Mouse (Mus musculus) midbrain, embryonic 12.5 days (tissue): Measurements from ENCODE around the gene Lrmp. TPM values are rescaled to one million over a fixed set of nuclear protein-coding genes. Genes with fewer than 3 reads are reported as not detected.

Experiments
- ATAC-seq: fragments of 200-750 bp; cut with Nextera tagmentation; 2 replicates; pipeline ENCODE4 v1.8.0; 2017; ENCODE audit warnings: low read depth, moderate TSS enrichment, moderate library complexity; ENCODE audit not compliant: low FRiP score
- H3K27ac ChIP-seq: fragments of 300-500 bp; sonication (generic); replicated peaks from 2 replicates; pipeline ENCODE4 v1.5.1; 2016; ENCODE audit warnings: mild to moderate bottlenecking
- H3K27me3 ChIP-seq: fragments of 300-500 bp; sonication (generic); 2 replicates; pipeline ENCODE4 v1.6.1; 2016; ENCODE audit warnings: mild to moderate bottlenecking
- H3K36me3 ChIP-seq: fragments of 300-500 bp; sonication (generic); 2 replicates; pipeline ENCODE4 v1.6.1; 2016
- H3K4me1 ChIP-seq: fragments of 300-500 bp; sonication (generic); 2 replicates; pipeline ENCODE4 v1.6.1; 2016
- H3K4me2 ChIP-seq: fragments of 300-500 bp; sonication (generic); replicated peaks from 2 replicates; pipeline ENCODE4 v1.6.1; 2016; ENCODE audit warnings: mild to moderate bottlenecking, moderate library complexity
- H3K4me3 ChIP-seq: fragments of 300-500 bp; sonication (generic); 2 replicates; pipeline ENCODE4 v1.5.1; 2016; ENCODE audit warnings: mild to moderate bottlenecking
- H3K9ac ChIP-seq: fragments of 300-500 bp; sonication (generic); replicated peaks from 2 replicates; pipeline ENCODE4 v1.6.1; 2016; ENCODE audit warnings: mild to moderate bottlenecking, moderate library complexity
- H3K9me3 ChIP-seq: fragments of 300-500 bp; sonication (generic); 2 replicates; pipeline ENCODE4 v1.6.1; 2016; ENCODE audit warnings: mild to moderate bottlenecking
- WGBS: fragments of 180-500 bp; shearing (Covaris S2); methylation state at CpG from one replicate; pipeline ENCODE4 v1.1.7; 2016; 5-methylcytosine and 5-hydroxymethylcytosine counted together
- polyA plus RNA-seq: library from polyadenylated mRNA; unstranded; fragments of >200 nt; fragmentation: Nextera tagmentation; extraction: Ambion mirVana; gene quantifications from 2 replicates; pipeline ENCODE4 v1.2.1, GENCODE M21; 2016

Lrmp gene
- 1.1 TPM in 2 replicates for polyA plus RNA-seq

DNA sequence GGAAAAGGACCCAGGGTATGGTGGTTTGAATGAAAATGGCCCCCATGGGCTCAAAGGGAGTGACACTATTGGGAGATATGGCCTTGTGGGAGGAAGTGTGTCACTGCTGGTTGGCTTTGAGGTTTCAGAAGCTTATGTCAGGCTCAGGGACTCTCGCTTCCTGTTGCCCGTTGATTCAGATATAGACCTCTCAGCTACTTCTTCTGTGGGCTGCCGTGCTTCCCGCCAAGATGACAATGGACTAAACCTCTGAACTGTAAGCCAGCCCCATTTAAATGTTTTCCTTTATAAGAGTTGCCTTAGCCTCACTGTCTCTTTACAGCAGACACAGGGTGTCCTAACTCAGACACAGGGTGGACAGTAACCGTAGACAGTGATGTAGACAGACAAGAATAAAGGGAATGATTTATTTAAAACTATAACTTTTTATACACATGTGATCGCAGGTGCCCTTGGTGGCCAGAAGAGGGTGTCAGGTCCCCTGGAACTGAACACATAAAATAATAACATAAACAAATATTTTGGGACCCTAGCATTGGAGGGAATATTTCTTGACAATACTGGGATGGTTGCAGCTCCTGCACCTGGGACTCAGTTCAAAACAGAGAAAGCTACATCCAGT, at the start of gene Lrmp:
TSS of gene Lrmp (plus strand) at position 178 of the 622 bp plus-strand sequence.
- Histone ChIP-seq H3K27me3 (peaks cover 2% of the 10 kb centered on the region), H3K9me3 (no peaks in the 10 kb centered on the region), H3K36me3 (no peaks in the 10 kb centered on the region), H3K4me1 (peaks cover 13% of the 10 kb centered on the region), H3K4me3 (no peak within 1 kb of the TSS), H3K4me2 (peak within 1 kb of the TSS; percentile 34), H3K27ac (peak within 1 kb of the TSS; percentile 74), H3K9ac (no peak within 1 kb of the TSS; the same call in 1 of the 2 replicates)
- 0 out of 2 replicates have a peak, but pooled peaks have one; percentile 5 for ATAC-seq
- 73% methylated on average over 6 of the region's 6 CpGs for WGBS

DNA sequence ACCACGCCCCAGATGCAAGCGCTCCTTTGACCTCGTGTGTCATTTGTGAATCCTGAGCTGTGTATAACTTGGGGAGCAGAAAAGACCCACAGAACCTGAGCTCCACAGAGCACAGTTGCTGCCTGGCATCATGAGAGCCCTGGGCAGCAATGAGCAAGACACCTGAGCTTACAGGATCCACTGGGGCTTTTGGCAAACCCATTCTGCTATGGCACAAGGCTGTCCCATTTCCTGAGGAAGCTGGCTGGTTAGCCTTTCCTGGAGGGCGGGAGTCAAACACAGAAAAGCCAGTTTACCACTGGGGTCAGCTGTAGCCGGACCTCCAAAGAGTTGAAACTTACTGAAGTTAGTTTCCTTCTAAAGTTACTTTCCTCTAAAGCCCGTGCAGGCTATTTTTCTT, 49.0 kb upstream of the Lrmp start:
- no peak overlapping the region for H3K9ac ChIP-seq
- H3K27ac ChIP-seq: no peak overlapping the region
- H3K27me3 ChIP-seq: no peaks in the 10 kb centered on the region
- H3K36me3 ChIP-seq: no peaks in the 10 kb centered on the region
- WGBS: 78% methylated on average over 6 of the region's 6 CpGs
- no peak for ATAC-seq
- 0 out of 2 replicates have a peak, but pooled peaks cover 4% of the 10 kb centered on the region for H3K4me1 ChIP-seq
- no peak overlapping the region for H3K4me2 ChIP-seq
- H3K4me3 ChIP-seq: no peak overlapping the region
- H3K9me3 ChIP-seq: no peaks in the 10 kb centered on the region

DNA sequence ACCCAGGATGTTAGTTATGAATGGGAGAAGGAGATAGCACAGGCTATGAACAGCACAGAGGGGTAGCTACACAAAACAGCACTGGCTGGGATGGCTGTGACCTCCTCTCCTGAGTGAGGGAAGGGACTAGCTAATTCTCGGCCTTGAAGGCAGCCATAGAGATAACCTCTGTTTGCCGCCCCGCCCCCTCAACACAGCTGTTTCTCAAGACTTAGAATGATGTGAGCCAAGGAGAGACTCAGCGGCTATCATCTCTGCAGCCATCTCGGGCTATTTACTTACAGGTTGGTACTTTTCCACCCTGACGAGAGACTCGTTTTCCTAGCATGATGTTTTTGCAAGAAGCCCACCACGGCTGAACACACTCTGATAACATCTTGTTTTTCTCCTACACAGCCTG, 47.8 kb upstream of the Lrmp start:
- WGBS: 87% methylated on average over 8 of the region's 8 CpGs
- Histone ChIP-seq H3K4me1 (0 out of 2 replicates have a peak, but pooled peaks cover 4% of the 10 kb centered on the region), H3K36me3 (no peaks in the 10 kb centered on the region), H3K4me3 (no peak overlapping the region), H3K9ac (no peak overlapping the region), H3K27me3 (no peaks in the 10 kb centered on the region), H3K27ac (no peak overlapping the region), H3K9me3 (no peaks in the 10 kb centered on the region), H3K4me2 (no peak overlapping the region)
- ATAC-seq: no peak

DNA sequence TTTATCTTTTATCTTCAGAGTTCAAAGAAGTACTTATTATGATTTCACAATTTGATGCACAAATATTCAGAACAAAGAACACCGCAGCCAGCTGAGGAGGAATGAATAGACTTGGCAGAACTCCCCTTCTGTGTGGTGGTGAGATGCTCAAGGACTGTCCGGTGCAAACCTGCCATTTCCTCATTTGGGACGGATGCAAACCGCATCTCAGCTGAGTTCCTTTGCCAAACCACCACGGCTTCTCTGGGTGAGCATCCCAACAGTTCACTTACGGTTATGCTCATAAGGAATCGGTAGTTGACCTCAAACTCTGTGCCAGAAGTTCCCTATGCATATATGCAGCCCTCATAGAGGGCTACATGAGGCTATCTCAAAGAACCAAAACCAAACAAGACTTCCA, 46.1 kb upstream of the Lrmp start:
- no peaks in the 10 kb centered on the region for H3K36me3 ChIP-seq
- no peak for ATAC-seq
- no peak overlapping the region for H3K4me3 ChIP-seq
- WGBS: 93% methylated on average over 7 of the region's 7 CpGs
- peaks cover 9% of the 10 kb centered on the region; the same call in 1 of the 2 replicates for H3K27me3 ChIP-seq
- H3K4me2 ChIP-seq: no peak overlapping the region
- H3K9me3 ChIP-seq: no peaks in the 10 kb centered on the region
- H3K27ac ChIP-seq: no peak overlapping the region
- no peak overlapping the region for H3K9ac ChIP-seq
- peaks cover 5% of the 10 kb centered on the region; the same call in 1 of the 2 replicates for H3K4me1 ChIP-seq

- Histone ChIP-seq H3K4me3 (no peak overlapping the region), H3K4me2 (no peak overlapping the region), H3K4me1 (peaks cover 7% of the 10 kb centered on the region; the same call in 1 of the 2 replicates), H3K27me3 (peaks cover 9% of the 10 kb centered on the region; the same call in 1 of the 2 replicates), H3K36me3 (no peaks in the 10 kb centered on the region), H3K27ac (no peak overlapping the region), H3K9ac (no peak overlapping the region), H3K9me3 (no peaks in the 10 kb centered on the region)
- ATAC-seq: no peak
- 79% methylated on average over 2 of the region's 2 CpGs for WGBS
Observed at GRCm38 (mm10) chr6:145069921-145070320, 45.5 kb upstream of the Lrmp start.

GRCm38 (mm10) chr6:145074461-145074860, 41.0 kb upstream of the Lrmp start:
- Histone ChIP-seq H3K27ac (no peak overlapping the region), H3K4me2 (peak overlapping the region; percentile 72), H3K4me1 (peaks cover 7% of the 10 kb centered on the region; the same call in 1 of the 2 replicates), H3K4me3 (no peak overlapping the region), H3K27me3 (peaks cover 9% of the 10 kb centered on the region; the same call in 1 of the 2 replicates), H3K9me3 (no peaks in the 10 kb centered on the region), H3K36me3 (no peaks in the 10 kb centered on the region), H3K9ac (no peak overlapping the region)
- ATAC-seq: no peak

- H3K27ac ChIP-seq: no peak overlapping the region
- H3K36me3 ChIP-seq: no peaks in the 10 kb centered on the region
- ATAC-seq: peak; percentile 61
Observed at GRCm38 (mm10) chr6:145075088-145075547, 40.3 kb upstream of the Lrmp start.

DNA sequence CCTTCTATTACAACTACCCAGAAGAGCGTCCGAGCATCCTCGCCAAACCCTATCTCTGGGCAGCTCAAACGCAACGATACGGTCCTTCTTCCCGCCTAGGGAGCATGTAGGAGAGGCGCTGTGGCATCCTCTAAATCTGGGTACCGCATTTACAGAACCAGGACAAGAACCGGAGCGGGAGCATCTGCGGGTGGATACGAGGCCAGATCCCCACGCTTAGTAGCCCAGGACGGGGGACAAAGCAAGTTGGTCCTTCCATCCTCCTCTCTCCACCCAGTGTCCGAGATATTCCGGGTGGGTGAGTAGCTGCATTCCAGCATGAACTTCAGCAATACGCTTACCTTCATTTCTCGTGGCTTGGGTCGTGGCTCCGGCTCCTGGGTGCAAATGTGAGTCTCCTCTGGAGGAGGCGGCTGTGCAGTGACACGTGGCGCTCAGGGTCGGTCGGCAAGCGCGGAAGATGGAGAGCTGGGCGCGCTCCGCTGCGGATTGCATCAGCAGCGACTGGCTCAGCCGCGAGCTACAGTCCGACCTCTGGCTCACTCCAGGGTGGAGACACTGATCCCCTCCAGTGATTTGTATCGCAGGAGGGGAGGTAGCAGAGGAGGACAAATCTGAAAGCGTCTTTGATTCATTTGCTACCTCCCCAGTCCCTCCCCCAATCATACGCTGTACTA, 39.8 kb upstream of the Lrmp start, which contains the start of gene Bcat1:
TSS of gene Bcat1 (minus strand) at position 637 of the 677 bp plus-strand sequence.
- peak; percentile 84 for ATAC-seq
- Histone ChIP-seq H3K4me3 (peak within 1 kb of the TSS; percentile 49), H3K9ac (peak within 1 kb of the TSS; percentile 54), H3K27me3 (peaks cover 9% of the 10 kb centered on the region; the same call in 1 of the 2 replicates), H3K36me3 (no peaks in the 10 kb centered on the region), H3K27ac (no peak within 1 kb of the TSS), H3K9me3 (no peaks in the 10 kb centered on the region), H3K4me1 (peaks cover 7% of the 10 kb centered on the region; the same call in 1 of the 2 replicates), H3K4me2 (peak within 1 kb of the TSS; percentile 72)
- WGBS: under 1% methylated on average over 39 of the region's 39 CpGs

More at GRCm38 (mm10) chr6:145075088-145075547, 40.3 kb upstream of the Lrmp start:
- Histone ChIP-seq H3K9me3 (no peaks in the 10 kb centered on the region), H3K4me1 (peaks cover 7% of the 10 kb centered on the region; the same call in 1 of the 2 replicates), H3K4me3 (peak overlapping the region; percentile 49), H3K9ac (peak overlapping the region; percentile 54), H3K4me2 (peak overlapping the region; percentile 72), H3K27me3 (peaks cover 9% of the 10 kb centered on the region; the same call in 1 of the 2 replicates)
- under 1% methylated on average over 20 of the region's 20 CpGs for WGBS

- WGBS: 10% methylated on average over 9 of the region's 9 CpGs
- H3K36me3 ChIP-seq: no peaks in the 10 kb centered on the region
- H3K4me2 ChIP-seq: peak overlapping the region; percentile 72
- ATAC-seq: 0 out of 2 replicates have a peak, but pooled peaks have one; percentile 31
- peak overlapping the region; percentile 49 for H3K4me3 ChIP-seq
- H3K27me3 ChIP-seq: peaks cover 9% of the 10 kb centered on the region; the same call in 1 of the 2 replicates
- H3K9me3 ChIP-seq: no peaks in the 10 kb centered on the region
- H3K9ac ChIP-seq: peak overlapping the region; percentile 54; the same call in 1 of the 2 replicates
- H3K4me1 ChIP-seq: peaks cover 7% of the 10 kb centered on the region; the same call in 1 of the 2 replicates
- H3K27ac ChIP-seq: no peak overlapping the region
Observed at GRCm38 (mm10) chr6:145076286-145076685, 39.2 kb upstream of the Lrmp start.

DNA sequence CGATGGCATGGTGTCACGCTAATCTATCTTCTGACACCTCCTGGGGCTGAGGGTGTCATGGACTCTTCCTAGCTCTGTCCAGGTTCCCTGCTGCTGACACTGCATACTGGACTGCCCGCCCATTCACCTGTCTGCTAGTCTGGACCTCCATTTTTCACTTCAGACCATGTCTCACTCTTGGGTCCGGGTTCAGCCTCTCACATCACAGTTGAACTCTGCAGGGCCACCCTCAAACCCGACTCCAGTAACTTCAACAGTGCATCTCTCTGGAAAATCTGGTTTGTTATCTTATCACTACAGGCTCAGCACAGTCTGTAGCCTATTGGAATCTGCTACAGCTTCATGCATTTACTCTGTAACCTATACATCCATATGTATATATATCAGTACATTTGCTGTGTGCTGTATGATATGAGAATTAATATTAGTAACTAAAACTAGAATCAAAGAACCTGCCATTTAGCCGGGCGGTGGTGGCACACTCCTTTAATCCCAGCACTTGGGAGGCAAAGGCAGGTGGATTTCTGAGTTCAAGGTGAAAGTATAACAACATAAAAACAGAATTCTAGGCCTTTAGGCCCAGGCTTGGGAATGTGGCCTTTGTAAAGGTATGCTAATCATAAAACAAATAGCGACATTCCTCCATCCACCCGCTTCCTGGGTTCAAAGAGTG, 36.2 kb upstream of the Lrmp start:
- H3K4me1 ChIP-seq: peaks cover 4% of the 10 kb centered on the region; the same call in 1 of the 2 replicates
- H3K9ac ChIP-seq: no peak overlapping the region
- no peaks in the 10 kb centered on the region for H3K36me3 ChIP-seq
- H3K27ac ChIP-seq: no peak overlapping the region
- ATAC-seq: no peak
- H3K4me2 ChIP-seq: no peak overlapping the region
- H3K4me3 ChIP-seq: no peak overlapping the region
- peaks cover under 1% of the 10 kb centered on the region; the same call in 1 of the 2 replicates for H3K27me3 ChIP-seq
- no peaks in the 10 kb centered on the region for H3K9me3 ChIP-seq
- WGBS: 81% methylated on average over 9 of the region's 9 CpGs

DNA sequence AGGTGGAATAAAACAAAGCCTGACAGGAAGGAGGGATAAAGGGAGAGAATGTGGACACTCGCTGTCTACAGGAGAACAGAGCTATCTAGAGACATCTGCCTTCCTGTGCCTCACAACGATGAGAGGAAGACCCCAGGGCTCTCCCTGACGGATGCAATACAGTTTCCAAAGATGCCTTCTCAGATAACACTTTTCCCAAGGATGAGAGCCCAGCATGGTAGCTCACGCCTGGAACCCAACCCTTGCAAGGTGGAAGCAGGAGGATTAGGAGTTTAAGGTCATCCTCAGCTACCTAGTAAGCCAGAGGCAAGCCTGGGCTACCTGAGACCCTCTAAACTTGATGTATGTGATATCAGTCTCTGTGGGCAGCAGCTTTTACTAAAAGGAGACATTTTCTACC, 33.7 kb upstream of the Lrmp start:
- H3K36me3 ChIP-seq: no peaks in the 10 kb centered on the region
- 76% methylated on average over 4 of the region's 4 CpGs for WGBS
- H3K27ac ChIP-seq: no peak overlapping the region
- no peak for ATAC-seq
- no peak overlapping the region for H3K9ac ChIP-seq
- no peaks in the 10 kb centered on the region for H3K9me3 ChIP-seq
- no peak overlapping the region for H3K4me3 ChIP-seq
- H3K4me2 ChIP-seq: no peak overlapping the region
- H3K4me1 ChIP-seq: no peaks in the 10 kb centered on the region
- no peaks in the 10 kb centered on the region for H3K27me3 ChIP-seq
